Mouse (Mus musculus) heart, adult 9 months (tissue): Measurements from ENCODE around the gene Mthfr.
A peak's percentile ranks its signal among the peaks of the same experiment; 100 is the strongest.

Experiments used
- DNase-seq, 2 experiments: peaks; one replicate each; pipeline ENCODE4 v3.0.0; 2022; ENCODE audit warnings: low spot score in 2 of 2

Mthfr gene

GRCm38 (mm10) chr4:148038600-148039253, at the start of gene Mthfr, which contains the start of gene Clcn6:
Gene Mthfr, plus strand, starts transcription at chr4:148039077.
Gene Clcn6, minus strand, starts transcription at chr4:148038821.
- DNase-seq: peak; percentile 99

- DNase-seq: no peak
Observed at GRCm38 (mm10) chr4:147993571-147994095, 45.2 kb upstream of the Mthfr start.

GRCm38 (mm10) chr4:147995311-147995710, 43.6 kb upstream of the Mthfr start:
- DNase-seq: no peak

GRCm38 (mm10) chr4:148000202-148000772, 38.6 kb upstream of the Mthfr start, which contains the start of gene Nppa:
Gene Nppa, plus strand, starts transcription at chr4:148000722.
- DNase-seq: no peak

- DNase-seq: no peak
Observed at GRCm38 (mm10) chr4:148001013-148001789, 37.7 kb upstream of the Mthfr start.

GRCm38 (mm10) chr4:148001866-148002265, 37.0 kb upstream of the Mthfr start:
- no peak for DNase-seq

GRCm38 (mm10) chr4:148004361-148004760, 34.5 kb upstream of the Mthfr start:
- peak in 1 of 2 experiments; percentile 29 for DNase-seq

- peak; percentile 32 to 45 for DNase-seq
Observed at GRCm38 (mm10) chr4:148008412-148008811, 30.5 kb upstream of the Mthfr start.

- no peak for DNase-seq
Observed at GRCm38 (mm10) chr4:148009641-148010040, 29.2 kb upstream of the Mthfr start.

- DNase-seq: no peak
Observed at GRCm38 (mm10) chr4:148011332-148011731, 27.5 kb upstream of the Mthfr start.

- no peak for DNase-seq
Observed at GRCm38 (mm10) chr4:148012216-148012615, 26.7 kb upstream of the Mthfr start.

GRCm38 (mm10) chr4:148015418-148015817, 23.5 kb upstream of the Mthfr start:
- DNase-seq: no peak

- no peak for DNase-seq
Observed at GRCm38 (mm10) chr4:148016981-148017380, 21.9 kb upstream of the Mthfr start.

GRCm38 (mm10) chr4:148018410-148018809, 20.5 kb upstream of the Mthfr start:
- no peak for DNase-seq

GRCm38 (mm10) chr4:148024003-148024402, 14.9 kb upstream of the Mthfr start:
- no peak for DNase-seq

- DNase-seq: no peak
Observed at GRCm38 (mm10) chr4:148029297-148029696, 9.6 kb upstream of the Mthfr start.

GRCm38 (mm10) chr4:148030506-148030905, 8.4 kb upstream of the Mthfr start:
- no peak for DNase-seq

GRCm38 (mm10) chr4:148033858-148034410, 4.9 kb upstream of the Mthfr start:
- DNase-seq: no peak

- DNase-seq: no peak
Observed at GRCm38 (mm10) chr4:148035440-148035839, 3.4 kb upstream of the Mthfr start.

GRCm38 (mm10) chr4:148038079-148038599, 738 bp upstream of the Mthfr start:
- DNase-seq: no peak

GRCm38 (mm10) chr4:148039254-148040028, 564 bp downstream of the Mthfr start:
- DNase-seq: no peak
